Mouse (Mus musculus): ENCODE measurements around the gene Faf2. TPM values are rescaled to one million over a fixed set of nuclear protein-coding genes. Genes with fewer than 3 reads are reported as not detected.
"Not testable (repeated sequence)": the region's sequence is repeated elsewhere in the genome, so short reads cannot be mapped to it uniquely, and the experiment has no call there.

Faf2 gene
- total and polyA plus RNA-seq, 2 experiments from 2014 or later = 41.9 to 65.0 TPM

- not testable (repeated sequence) for H3K9ac ChIP-seq (replicated peaks; ENCODE audit: low read length); H3K4me2 ChIP-seq (ENCODE audit: low read depth, low read length); DNase-seq (ENCODE audit: low spot score); H3K27me3 ChIP-seq (ENCODE audit: insufficient read depth, low read length); H3K9me3 ChIP-seq (ENCODE audit: low read length); H3K4me3 ChIP-seq (ENCODE audit: low read length); ATAC-seq; H3K36me3 ChIP-seq (ENCODE audit: insufficient read depth, low read length); H3K27ac ChIP-seq
- peaks cover 18% of the 10 kb centered on the region for H3K4me1 ChIP-seq (ENCODE audit: insufficient read depth, low read length)
- peak; percentile 43 for TF ChIP-seq CTCF (IDR thresholded peaks at IDR 0.05; ENCODE audit: low read depth)
- 87% methylated on average over 8 of the region's 8 CpGs for WGBS
Observed at GRCm38 (mm10) chr13:54613141-54613540, 8.4 kb upstream of the Faf2 start.

DNA sequence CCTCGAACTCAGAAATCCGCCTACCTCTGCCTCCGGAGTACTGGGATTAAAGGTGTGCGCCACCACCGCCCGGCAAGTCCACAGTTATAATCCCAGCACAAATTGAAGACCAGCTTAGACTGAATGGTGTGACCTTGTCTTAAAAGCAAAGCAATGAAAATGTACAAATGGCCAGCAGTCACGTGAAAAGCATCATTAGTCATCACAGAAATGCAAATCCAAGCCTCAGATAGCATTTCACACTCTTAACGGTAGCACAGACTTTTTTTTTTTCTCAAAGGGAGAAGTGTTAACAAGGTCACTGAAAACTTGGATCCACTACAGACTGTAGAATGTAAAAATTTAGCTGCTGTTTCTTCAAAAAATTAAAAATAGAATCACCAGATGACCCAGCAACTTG is 5.3 kb upstream of the Faf2 start:
- H3K9ac ChIP-seq (replicated peaks; ENCODE audit: low read length) = no peak overlapping the region
- ATAC-seq (no peak), DNase-seq (ENCODE audit: low spot score) (no peak)
- no peaks in the 10 kb centered on the region for H3K36me3 ChIP-seq (ENCODE audit: insufficient read depth, low read length)
- no peak for TF ChIP-seq CTCF (IDR thresholded peaks at IDR 0.05; ENCODE audit: low read depth)
- H3K27ac ChIP-seq = no peak overlapping the region
- H3K9me3 ChIP-seq (ENCODE audit: low read length) = no peaks in the 10 kb centered on the region
- WGBS = 80% methylated on average over 8 of the region's 8 CpGs
- H3K4me3 ChIP-seq (ENCODE audit: low read length) = no peak overlapping the region
- H3K27me3 ChIP-seq (ENCODE audit: insufficient read depth, low read length) = no peaks in the 10 kb centered on the region
- H3K4me2 ChIP-seq (ENCODE audit: low read depth, low read length) = no peak overlapping the region
- H3K4me1 ChIP-seq (ENCODE audit: insufficient read depth, low read length) = no peaks in the 10 kb centered on the region

DNA sequence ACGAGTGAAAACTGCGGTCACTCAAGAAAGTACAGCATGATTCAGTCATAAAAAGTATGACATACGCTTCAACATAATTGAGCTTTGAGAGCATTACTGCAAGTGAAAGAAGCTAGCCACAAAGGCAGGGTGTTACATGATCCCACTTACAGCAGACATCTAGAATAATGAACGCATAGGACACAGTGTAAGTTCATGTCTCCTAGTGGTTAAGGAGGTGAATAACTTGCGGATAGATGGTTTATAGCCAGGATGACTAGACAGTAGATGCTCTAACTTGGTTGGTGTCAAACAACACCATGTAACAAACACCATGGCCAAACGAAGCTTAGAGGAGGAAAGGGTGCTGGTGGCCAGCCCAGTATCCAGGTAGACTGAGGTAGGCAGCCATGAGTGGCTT is 4.6 kb upstream of the Faf2 start:
- TF ChIP-seq CTCF (IDR thresholded peaks at IDR 0.05; ENCODE audit: low read depth) = peak; percentile 37; the same call in 1 of the 2 replicates
- no peaks in the 10 kb centered on the region for H3K9me3 ChIP-seq (ENCODE audit: low read length)
- 69% methylated on average over 6 of the region's 6 CpGs for whole genome bisulfite sequencing
- no peaks in the 10 kb centered on the region for H3K27me3 ChIP-seq (ENCODE audit: insufficient read depth, low read length)
- DNase-seq (ENCODE audit: low spot score) (no peak), ATAC-seq (no peak)
- H3K4me2 ChIP-seq (ENCODE audit: low read depth, low read length) = no peak overlapping the region
- H3K27ac ChIP-seq = no peak overlapping the region
- H3K4me3 ChIP-seq (ENCODE audit: low read length) = no peak overlapping the region
- no peaks in the 10 kb centered on the region for H3K4me1 ChIP-seq (ENCODE audit: insufficient read depth, low read length)
- no peaks in the 10 kb centered on the region for H3K36me3 ChIP-seq (ENCODE audit: insufficient read depth, low read length)
- H3K9ac ChIP-seq (replicated peaks; ENCODE audit: low read length) = no peak overlapping the region

GRCm38 (mm10) chr13:54621960-54622521 is 457 bp downstream of the Faf2 start:
- Histone ChIP-seq H3K27ac (peak overlapping the region; percentile 88), H3K4me3 (ENCODE audit: low read length) (peak overlapping the region; percentile 90), H3K9me3 (ENCODE audit: low read length) (no peaks in the 10 kb centered on the region), H3K9ac (replicated peaks; ENCODE audit: low read length) (peak overlapping the region; percentile 93), H3K36me3 (ENCODE audit: insufficient read depth, low read length) (no peaks in the 10 kb centered on the region), H3K4me1 (ENCODE audit: insufficient read depth, low read length) (peaks cover 7% of the 10 kb centered on the region; the same call in 1 of the 2 replicates), H3K4me2 (ENCODE audit: low read depth, low read length) (peak overlapping the region; percentile 91), H3K27me3 (ENCODE audit: insufficient read depth, low read length) (no peaks in the 10 kb centered on the region)
- TF ChIP-seq CTCF (IDR thresholded peaks at IDR 0.05; ENCODE audit: low read depth) = no peak
- peak; percentile 72; the same call in 1 of the 2 replicates for ATAC-seq
- WGBS = under 1% methylated on average over 26 of the region's 27 CpGs
- DNase-seq (ENCODE audit: low spot score) = peak; percentile 8

- DNase-seq (ENCODE audit: low spot score) (no peak), ATAC-seq (no peak)
- no peaks in the 10 kb centered on the region for H3K36me3 ChIP-seq (ENCODE audit: insufficient read depth, low read length)
- no peak overlapping the region for H3K9ac ChIP-seq (replicated peaks; ENCODE audit: low read length)
- no peak overlapping the region for H3K4me3 ChIP-seq (ENCODE audit: low read length)
- TF ChIP-seq CTCF (IDR thresholded peaks at IDR 0.05; ENCODE audit: low read depth) = no peak
- H3K27me3 ChIP-seq (ENCODE audit: insufficient read depth, low read length) = no peaks in the 10 kb centered on the region
- WGBS = 83% methylated on average over 4 of the region's 4 CpGs
- H3K4me2 ChIP-seq (ENCODE audit: low read depth, low read length) = no peak overlapping the region
- no peaks in the 10 kb centered on the region for H3K4me1 ChIP-seq (ENCODE audit: insufficient read depth, low read length)
- H3K27ac ChIP-seq = no peak overlapping the region
- no peaks in the 10 kb centered on the region for H3K9me3 ChIP-seq (ENCODE audit: low read length)
Observed at GRCm38 (mm10) chr13:54629128-54629527, 7.5 kb downstream of the Faf2 start.

GRCm38 (mm10) chr13:54632731-54633277 is 11.2 kb downstream of the Faf2 start:
- H3K4me2 ChIP-seq (ENCODE audit: low read depth, low read length) = no peak overlapping the region
- no peak for DNase-seq (ENCODE audit: low spot score)
- no peaks in the 10 kb centered on the region for H3K4me1 ChIP-seq (ENCODE audit: insufficient read depth, low read length)
- H3K27me3 ChIP-seq (ENCODE audit: insufficient read depth, low read length) = no peaks in the 10 kb centered on the region
- no peak for ATAC-seq
- no peaks in the 10 kb centered on the region for H3K36me3 ChIP-seq (ENCODE audit: insufficient read depth, low read length)
- no peak overlapping the region for H3K27ac ChIP-seq
- no peak overlapping the region for H3K4me3 ChIP-seq (ENCODE audit: low read length)
- H3K9ac ChIP-seq (replicated peaks; ENCODE audit: low read length) = no peak overlapping the region
- TF ChIP-seq CTCF (IDR thresholded peaks at IDR 0.05; ENCODE audit: low read depth) = no peak
- 64% methylated on average over 3 of the region's 3 CpGs for WGBS
- no peaks in the 10 kb centered on the region for H3K9me3 ChIP-seq (ENCODE audit: low read length)

GRCm38 (mm10) chr13:54635011-54635410 is 13.4 kb downstream of the Faf2 start:
- Histone ChIP-seq H3K9ac (replicated peaks; ENCODE audit: low read length) (no peak overlapping the region), H3K27ac (no peak overlapping the region), H3K4me1 (ENCODE audit: insufficient read depth, low read length) (no peaks in the 10 kb centered on the region), H3K27me3 (ENCODE audit: insufficient read depth, low read length) (no peaks in the 10 kb centered on the region), H3K9me3 (ENCODE audit: low read length) (no peaks in the 10 kb centered on the region), H3K36me3 (ENCODE audit: insufficient read depth, low read length) (peaks cover 8% of the 10 kb centered on the region; the same call in 1 of the 2 replicates), H3K4me2 (ENCODE audit: low read depth, low read length) (no peak overlapping the region), H3K4me3 (ENCODE audit: low read length) (no peak overlapping the region)
- TF ChIP-seq CTCF (IDR thresholded peaks at IDR 0.05; ENCODE audit: low read depth) = no peak
- 94% methylated on average over 3 of the region's 3 CpGs for WGBS
- DNase-seq (ENCODE audit: low spot score) (no peak), ATAC-seq (no peak)
